Mouse (Mus musculus) spleen, adult 18-20 months (tissue): ENCODE measurements around the gene Taf10.
"Not testable (repeated sequence)": the region's sequence is repeated elsewhere in the genome, so short reads cannot be mapped to it uniquely, and the experiment has no call there.

ENCODE experiments used
- DNase-seq, 2 experiments: peaks; one replicate each; pipeline ENCODE4 v3.0.0; 2022; ENCODE audit warnings: mixed read lengths in 2 of 2

The Taf10 gene

DNA sequence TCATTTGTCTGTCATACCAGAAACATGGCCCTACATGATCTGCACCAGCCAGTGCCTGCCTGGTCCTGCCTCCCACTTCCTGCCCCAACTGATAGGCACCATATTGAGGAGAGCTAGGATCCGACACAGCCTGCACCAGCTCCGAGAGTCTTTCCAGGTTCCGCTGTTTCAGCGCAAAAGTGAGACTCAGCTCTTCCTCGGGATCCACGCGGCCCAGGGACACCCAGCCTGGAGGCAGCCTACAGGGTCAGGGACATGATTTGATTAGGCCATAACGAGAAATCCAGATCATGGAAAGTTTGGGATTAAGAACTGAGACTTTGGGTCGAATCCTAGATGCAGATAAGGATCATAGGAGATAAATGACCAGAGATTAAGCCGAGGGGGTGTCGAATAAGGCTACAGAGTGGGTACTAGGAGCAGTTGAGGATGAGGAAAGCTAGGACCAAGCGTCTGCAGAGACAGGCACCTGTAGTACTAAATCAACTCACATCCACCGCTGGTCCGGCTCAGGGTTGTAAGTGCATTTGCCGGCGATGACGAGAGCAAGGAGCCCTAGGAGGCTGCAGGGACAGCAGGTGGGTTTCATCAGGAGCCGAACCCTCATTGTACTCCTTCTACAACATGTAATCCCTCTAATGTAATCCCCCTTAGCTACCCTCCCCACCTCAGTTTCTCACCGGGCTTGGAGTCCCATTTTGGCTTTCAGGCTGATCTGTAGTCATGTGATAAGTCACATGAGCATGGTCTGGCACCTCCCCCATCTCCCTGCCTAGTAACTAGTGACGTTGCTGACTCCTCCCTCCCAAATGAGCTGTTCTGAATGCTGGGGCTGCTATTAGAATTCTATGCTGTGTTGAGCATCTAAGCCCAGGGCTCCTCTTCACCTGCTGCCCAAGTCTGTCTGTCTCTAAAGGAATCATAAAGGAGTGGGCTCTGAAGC, 7.6 kb upstream of the Taf10 start, which contains the start of gene Tpp1:
TSS of gene Tpp1 (minus strand) at position 745 of the 943 bp plus-strand sequence.
- peak; percentile 79 to 83 for DNase-seq

DNA sequence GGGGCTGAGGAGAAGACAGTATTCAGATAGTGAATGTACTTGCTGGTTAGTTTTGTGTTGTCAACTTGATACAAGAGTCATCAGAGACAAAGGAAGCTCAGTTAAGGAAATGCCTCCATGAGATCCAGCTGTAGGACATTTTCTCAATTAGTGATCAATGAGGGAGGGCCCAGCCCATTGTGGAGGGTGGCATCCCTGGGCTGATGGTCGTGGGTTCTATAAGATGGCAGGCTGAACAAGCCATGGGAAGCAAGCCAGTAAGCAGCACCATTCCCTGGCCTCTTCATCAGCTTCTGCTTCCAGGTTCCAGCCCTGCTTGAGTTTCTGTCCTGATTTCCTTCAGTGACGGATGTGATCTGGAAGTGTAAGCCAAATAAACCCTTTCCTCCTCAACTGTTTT, 3.6 kb upstream of the Taf10 start:
- no peak for DNase-seq

- DNase-seq, result not testable (repeated sequence)
Measured at GRCm38 (mm10) chr7:105743246-105743925, 775 bp downstream of the Taf10 start.

DNA sequence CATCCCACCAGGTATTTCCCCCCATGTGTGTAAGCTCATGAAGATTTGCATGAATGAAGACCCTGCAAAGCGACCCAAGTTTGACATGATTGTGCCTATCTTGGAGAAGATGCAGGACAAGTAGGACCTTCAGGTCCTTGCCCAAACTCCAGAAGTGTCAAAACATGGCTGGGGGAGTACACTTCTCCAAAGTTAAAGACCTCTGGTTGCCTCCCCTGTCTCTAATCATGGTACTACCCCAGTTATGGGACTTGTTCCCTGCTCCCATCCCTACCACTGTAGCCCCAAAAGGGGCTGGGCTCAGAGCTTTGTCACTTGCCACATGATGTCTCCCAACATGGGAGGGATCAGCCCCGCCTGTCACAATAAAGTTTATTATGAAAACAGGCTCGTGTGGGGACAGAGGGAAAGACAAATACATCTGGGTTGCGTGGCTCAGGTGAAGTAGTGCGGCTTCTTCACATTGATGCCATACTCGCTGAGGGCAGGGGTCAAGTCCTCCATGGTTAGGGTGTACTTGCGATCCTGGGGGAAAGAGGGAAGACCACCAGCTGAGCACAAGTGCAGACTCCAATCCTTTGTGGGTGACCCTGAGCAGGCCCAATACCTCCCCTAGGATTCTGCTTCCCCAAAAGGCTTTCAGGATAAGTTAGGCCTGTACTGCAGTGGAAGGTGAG, 1.5 kb downstream of the Taf10 start:
- not testable (repeated sequence) for DNase-seq

DNA sequence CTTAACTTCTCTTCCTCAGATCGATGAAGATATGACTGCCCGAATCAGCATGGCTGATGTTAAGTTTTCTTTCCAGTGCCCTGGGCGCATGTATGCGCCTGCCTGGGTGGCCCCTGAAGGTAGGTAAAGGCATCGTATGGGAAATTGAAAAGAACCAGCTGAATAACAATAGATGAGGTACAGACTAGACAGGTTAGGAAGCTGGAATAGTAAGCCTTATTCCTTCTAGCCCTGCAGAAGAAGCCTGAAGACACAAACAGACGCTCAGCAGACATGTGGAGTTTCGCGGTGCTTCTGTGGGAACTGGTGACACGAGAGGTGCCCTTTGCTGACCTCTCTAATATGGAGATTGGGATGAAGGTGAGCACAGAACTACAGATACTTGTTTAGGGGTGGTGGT, 2.2 kb downstream of the Taf10 start:
- DNase-seq, result no peak

GRCm38 (mm10) chr7:105740851-105741250, 3.3 kb downstream of the Taf10 start:
- no peak for DNase-seq

- DNase-seq, result no peak
Measured at GRCm38 (mm10) chr7:105740089-105740795, 3.9 kb downstream of the Taf10 start.

GRCm38 (mm10) chr7:105738948-105739347, 5.2 kb downstream of the Taf10 start:
- DNase-seq, result no peak

- DNase-seq, result no peak
Measured at GRCm38 (mm10) chr7:105738286-105738685, 5.9 kb downstream of the Taf10 start.

GRCm38 (mm10) chr7:105737648-105738047, 6.5 kb downstream of the Taf10 start:
- no peak for DNase-seq

GRCm38 (mm10) chr7:105736911-105737521, 7.1 kb downstream of the Taf10 start, which contains the start of gene Rrp8:
TSS of gene Rrp8 (minus strand) at chr7:105737385.
- DNase-seq, result peak in 1 of 2 experiments; percentile 52

DNA sequence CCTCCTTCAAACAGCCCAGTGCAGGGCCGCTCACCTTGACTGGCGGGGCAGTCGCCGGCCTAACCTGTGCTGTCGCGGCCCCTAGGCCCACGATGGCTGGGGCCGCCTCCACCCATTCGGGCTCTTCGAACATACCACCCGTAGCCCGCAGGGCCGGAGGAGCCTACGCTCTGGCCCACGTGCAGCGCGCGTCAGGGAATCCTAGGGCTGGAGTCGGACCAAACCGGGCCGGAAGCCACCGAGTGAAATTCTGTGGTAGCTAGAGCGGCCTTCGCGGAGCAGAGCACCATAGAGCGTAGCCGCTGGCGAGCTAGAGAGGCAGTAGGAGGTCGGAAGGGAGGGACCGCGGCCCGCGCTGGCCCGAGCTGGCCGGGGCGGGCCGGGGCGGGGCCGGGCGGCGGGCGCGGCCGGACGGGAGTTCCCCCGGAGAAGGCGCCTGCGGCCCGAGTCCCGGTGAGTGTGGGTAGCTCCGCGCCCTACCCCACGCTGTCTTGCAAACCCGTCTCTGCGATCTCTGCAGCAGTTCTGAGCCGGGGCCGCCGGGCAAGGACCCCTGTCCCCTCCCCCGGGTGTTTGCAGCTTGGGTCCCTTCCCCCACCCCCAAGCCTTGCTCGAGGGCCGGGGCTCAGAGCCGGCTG, 7.8 kb downstream of the Taf10 start, which contains the start of gene Ilk:
TSS of gene Ilk (plus strand) at position 329 of the 638 bp plus-strand sequence.
- peak; percentile 83 for DNase-seq

DNA sequence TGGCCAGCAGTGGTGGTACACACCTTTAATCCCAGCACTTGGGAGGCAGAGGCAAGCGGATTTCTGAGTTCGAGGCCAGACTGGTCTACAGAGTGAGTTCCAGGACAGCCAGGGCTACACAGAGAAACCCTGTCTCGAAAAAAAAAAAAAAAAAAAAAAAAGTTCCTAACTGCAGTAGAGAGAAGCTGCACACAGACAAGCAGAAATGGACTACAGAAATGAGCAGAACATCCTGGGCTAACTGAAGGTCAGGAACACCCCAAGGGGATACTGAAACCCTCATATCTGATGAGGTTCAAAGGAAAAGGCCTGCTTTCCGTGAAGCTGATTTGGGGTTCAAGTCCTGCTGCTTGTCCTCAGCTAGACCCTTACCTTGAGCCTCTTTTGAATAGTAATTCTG, 8.7 kb downstream of the Taf10 start:
- not testable (repeated sequence) for DNase-seq

DNA sequence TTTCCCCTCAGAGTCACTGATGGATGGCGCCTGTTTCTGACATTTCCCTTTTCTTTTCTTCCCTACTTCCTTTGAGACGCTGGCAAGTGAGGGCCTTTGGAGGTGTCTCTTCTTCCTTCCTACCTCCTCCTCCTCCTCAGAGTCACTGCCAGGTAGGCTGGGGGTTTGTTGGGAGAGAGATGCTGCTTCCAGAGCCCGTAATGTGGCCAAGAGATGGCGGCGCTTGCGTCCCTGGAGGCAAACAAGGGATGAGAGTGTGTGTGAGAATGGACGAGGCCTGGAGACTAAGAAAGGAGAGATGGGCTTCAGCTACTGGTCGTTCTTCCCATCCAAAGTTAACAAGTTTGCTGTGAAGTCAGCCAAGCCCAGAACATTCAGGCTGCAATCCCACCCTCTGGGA, 9.3 kb downstream of the Taf10 start:
- DNase-seq, result no peak

- no peak for DNase-seq
Measured at GRCm38 (mm10) chr7:105733836-105734235, 10.3 kb downstream of the Taf10 start.

DNA sequence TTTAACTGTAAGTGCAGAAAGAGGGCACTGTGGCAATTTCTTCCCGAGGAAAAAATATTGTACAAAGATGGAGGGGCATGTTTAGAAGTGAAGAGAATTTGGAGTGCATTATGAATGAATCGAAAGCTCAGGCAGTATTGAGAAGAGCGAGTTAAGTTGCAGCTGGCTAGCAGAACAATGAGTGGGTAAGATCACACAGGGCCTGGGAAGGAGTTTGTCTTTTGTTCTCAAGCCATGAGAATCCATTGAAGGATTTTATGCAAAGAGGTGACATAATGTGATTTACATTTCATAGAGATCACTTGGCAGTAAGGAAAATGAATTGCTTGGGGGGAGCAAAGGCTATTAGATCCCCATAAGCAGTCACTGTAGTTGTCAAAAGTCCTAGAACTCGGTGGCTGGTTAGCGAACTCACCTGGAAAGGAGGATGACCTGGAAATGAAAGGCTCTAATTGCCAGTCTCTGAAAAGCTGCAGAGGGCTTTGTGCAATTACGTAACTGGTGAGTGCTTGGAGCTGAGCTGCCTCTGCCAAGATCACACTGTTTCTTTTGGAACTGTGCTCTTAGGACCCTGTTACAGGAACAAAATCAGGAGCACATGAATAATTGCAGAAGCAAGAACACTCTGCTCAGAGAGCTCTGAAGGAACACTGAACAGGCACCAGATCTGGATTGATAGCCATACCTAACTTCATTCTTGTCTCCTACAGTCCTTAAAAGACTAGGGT, 15.3 kb downstream of the Taf10 start:
- no peak for DNase-seq

- DNase-seq, result no peak
Measured at GRCm38 (mm10) chr7:105726980-105727325, 17.2 kb downstream of the Taf10 start.

DNA sequence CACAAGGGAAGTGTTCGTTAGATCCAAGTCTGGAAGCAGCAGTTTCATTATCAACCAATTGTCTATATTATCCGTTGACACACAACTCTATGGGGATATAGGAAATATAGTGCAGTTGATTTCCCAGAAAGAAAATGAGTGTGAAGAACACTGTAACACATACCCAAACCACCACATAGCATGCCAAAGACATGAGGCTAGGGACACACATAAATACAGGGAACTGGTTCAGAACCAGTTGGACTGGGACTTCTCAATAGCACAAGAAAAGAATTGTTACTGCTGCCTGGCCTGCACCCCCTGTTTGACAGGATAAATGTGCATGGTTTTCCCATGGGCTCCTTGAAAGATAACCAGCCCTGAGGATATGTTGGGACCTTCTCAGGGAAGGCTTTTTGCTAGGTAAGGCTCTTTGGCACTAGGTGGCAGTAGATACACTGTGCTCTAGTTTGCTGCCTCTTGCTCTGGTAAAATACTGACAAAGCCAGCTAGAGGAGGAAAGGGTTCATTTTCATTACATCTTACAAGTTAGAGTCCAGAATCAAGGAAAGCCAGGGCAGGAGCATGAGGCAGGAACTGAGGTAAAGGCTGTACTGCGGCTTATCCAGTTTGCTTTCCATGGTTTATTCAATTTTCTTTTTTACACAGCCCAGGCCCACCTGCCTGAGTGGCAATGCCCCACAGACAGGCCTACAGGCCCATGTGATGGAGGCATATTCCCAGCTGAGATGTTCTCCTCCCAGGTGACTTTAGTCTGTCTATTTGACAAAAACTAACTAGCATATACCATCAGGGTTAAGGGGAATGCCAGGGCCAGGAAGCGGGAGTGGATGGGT, 17.8 kb downstream of the Taf10 start:
- no peak for DNase-seq

- DNase-seq, result no peak
Measured at GRCm38 (mm10) chr7:105721916-105722315, 22.2 kb downstream of the Taf10 start.

DNA sequence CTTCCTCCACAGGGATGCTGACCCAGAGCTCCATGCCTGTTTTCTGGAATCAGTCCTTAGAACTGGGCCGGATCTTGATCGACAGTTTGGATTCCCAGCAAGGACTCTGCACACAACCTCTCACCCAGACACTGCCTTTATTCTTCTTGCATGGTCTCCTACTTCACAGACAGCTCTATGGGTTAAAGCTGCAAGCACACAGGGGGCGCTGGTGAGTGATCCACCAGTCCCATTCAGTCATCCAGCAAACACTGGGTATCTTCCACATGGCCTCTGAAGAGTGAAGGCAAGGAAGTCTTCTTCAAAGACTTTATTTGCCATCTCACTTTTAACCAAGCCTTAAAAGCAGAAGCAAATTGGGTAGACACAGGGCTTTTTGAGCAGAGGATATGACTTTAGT, 28.8 kb downstream of the Taf10 start:
- DNase-seq, result no peak
